Mouse (Mus musculus) regulatory T cell (primary cell): ENCODE results near the gene Psmb9.

Experiments used
- in situ Hi-C: fragments of 300-600 bp; cut with MboI, MseI; formaldehyde crosslinking; loops from one replicate; pipeline ENCODE4 v1.15.1; 2025; ENCODE audit warnings: high pct_unique_total_duplicates

Gene Psmb9

GRCm38 (mm10) chr17:34206731-34207130 is 19.2 kb upstream of the Psmb9 start:
- in situ Hi-C loops, result no loop called here

- in situ Hi-C loops, result no loop called here
Observed at GRCm38 (mm10) chr17:34205746-34206176, 18.2 kb upstream of the Psmb9 start.

GRCm38 (mm10) chr17:34205021-34205745 is 17.6 kb upstream of the Psmb9 start:
- in situ Hi-C loops, result no loop called here

- in situ Hi-C loops, result no loop called here
Observed at GRCm38 (mm10) chr17:34204303-34205010, 16.9 kb upstream of the Psmb9 start.

GRCm38 (mm10) chr17:34203444-34203843 is 15.9 kb upstream of the Psmb9 start, which contains the start of gene Tap2:
TSS of gene Tap2 (plus strand) at chr17:34203527.
- in situ Hi-C loops, result no loop called here

GRCm38 (mm10) chr17:34202760-34203442 is 15.3 kb upstream of the Psmb9 start:
- in situ Hi-C loops, result no loop called here

GRCm38 (mm10) chr17:34201506-34202055 is 14.0 kb upstream of the Psmb9 start:
- in situ Hi-C loops, result no loop called here

- in situ Hi-C loops, result no loop called here
Observed at GRCm38 (mm10) chr17:34200772-34201505, 13.4 kb upstream of the Psmb9 start.

GRCm38 (mm10) chr17:34200047-34200446 is 12.5 kb upstream of the Psmb9 start:
- in situ Hi-C loops, result no loop called here

- in situ Hi-C loops, result loop anchor here (10.0 kb wide), 1 partner anchor 996 kb away; the partner anchor contains the start of gene Ltb
Observed at GRCm38 (mm10) chr17:34199050-34199619, 11.6 kb upstream of the Psmb9 start.

- in situ Hi-C loops, result loop anchor here (10.0 kb wide), 1 partner anchor 996 kb away; the partner anchor contains the start of gene Ltb
Observed at GRCm38 (mm10) chr17:34198521-34198912, 11.0 kb upstream of the Psmb9 start.

- in situ Hi-C loops, result loop anchor here (10.0 kb wide), 1 partner anchor 997 kb away; the partner anchor contains the start of gene Ltb
Observed at GRCm38 (mm10) chr17:34197904-34198520, 10.4 kb upstream of the Psmb9 start.

GRCm38 (mm10) chr17:34196941-34197894 is 9.7 kb upstream of the Psmb9 start, which contains the start of gene Psmb8:
TSS of gene Psmb8 (plus strand) at chr17:34197721.
- in situ Hi-C loops, result loop anchor here (10.0 kb wide), 1 partner anchor 998 kb away; the partner anchor contains the start of gene Ltb

- in situ Hi-C loops, result loop anchor here (10.0 kb wide), 1 partner anchor 998 kb away; the partner anchor contains the start of gene Ltb
Observed at GRCm38 (mm10) chr17:34196491-34196890, 8.9 kb upstream of the Psmb9 start.

GRCm38 (mm10) chr17:34194723-34195122 is 7.2 kb upstream of the Psmb9 start:
- in situ Hi-C loops, result loop anchor here (10.0 kb wide), 1 partner anchor 1000 kb away; the partner anchor contains the start of gene Ltb

GRCm38 (mm10) chr17:34193468-34193867 is 5.9 kb upstream of the Psmb9 start:
- in situ Hi-C loops, result loop anchor here (10.0 kb wide), 1 partner anchor 1001 kb away; the partner anchor contains the start of gene Ltb

GRCm38 (mm10) chr17:34192852-34193251 is 5.3 kb upstream of the Psmb9 start:
- in situ Hi-C loops, result loop anchor here (10.0 kb wide), 1 partner anchor 1002 kb away; the partner anchor contains the start of gene Ltb

- in situ Hi-C loops, result no loop called here
Observed at GRCm38 (mm10) chr17:34188986-34189385, 1.4 kb upstream of the Psmb9 start.

GRCm38 (mm10) chr17:34188010-34188409 is 446 bp upstream of the Psmb9 start:
- in situ Hi-C loops, result no loop called here
